Mouse (Mus musculus) kidney, adult 2 months (tissue): Measurements from ENCODE around the gene Mink1.

Experiments used
- CTCF ChIP-seq: fragments of 200-500 bp; conservative IDR thresholded peaks from 2 replicates; pipeline ENCODE4 v1.5.1; 2011; ENCODE audit warnings: low read depth, mild to moderate bottlenecking, control low read depth, low read length, moderate library complexity, mixed read lengths; ENCODE audit not compliant: insufficient read depth, insufficient read length
- POLR2A ChIP-seq: fragments of 200-500 bp; IDR thresholded peaks from one replicate; pipeline ENCODE4 v1.6.1; 2011; ENCODE audit warnings: low read depth, low read length, control low read depth

DNA sequence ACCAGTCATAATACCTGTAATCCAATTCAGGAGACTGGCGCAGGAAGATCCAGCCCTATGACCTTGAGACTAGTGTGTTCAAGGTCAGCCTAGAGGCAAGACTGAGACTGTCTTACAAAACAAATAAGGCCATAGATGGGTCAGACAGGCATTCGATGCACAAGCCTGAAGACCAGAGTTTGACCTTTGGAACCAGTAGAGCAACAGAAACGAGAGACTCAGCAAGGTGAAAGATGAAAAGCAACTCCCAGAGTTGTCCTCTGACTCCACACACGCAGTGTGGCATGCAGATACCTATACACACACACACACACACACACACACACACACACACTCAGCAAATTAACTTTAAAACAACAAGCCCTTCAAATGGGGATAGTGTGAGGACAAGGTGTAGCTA lies 64.2 kb downstream of the Mink1 start:
- TF ChIP-seq CTCF (no peak), POLR2A (no peak)
